Mouse (Mus musculus) midbrain, postnatal 0 days (tissue): Measurements from ENCODE around the gene E4f1. TPM values are rescaled to one million over a fixed set of nuclear protein-coding genes. Genes with fewer than 3 reads are reported as not detected.
A peak's percentile ranks its signal among the peaks of the same experiment; 100 is the strongest.

Source experiments
- ATAC-seq: fragments of 200-750 bp; cut with Nextera tagmentation; 2 replicates; pipeline ENCODE4 v1.8.0; 2017; ENCODE audit warnings: moderate number of reproducible peaks, mild to moderate bottlenecking, moderate TSS enrichment, moderate library complexity; ENCODE audit not compliant: low FRiP score
- DNase-seq: peaks from one replicate; pipeline ENCODE4 v3.0.0-alpha.2; 2015; ENCODE audit warnings: low spot score
- H3K27ac ChIP-seq: fragments of 300-500 bp; sonication (generic); 2 replicates; pipeline ENCODE4 v1.5.1; 2014; ENCODE audit warnings: low read depth, mild to moderate bottlenecking, low read length, mixed read lengths
- H3K27me3 ChIP-seq: fragments of 300-500 bp; sonication (generic); 2 replicates; pipeline ENCODE4 v1.6.1; 2014; ENCODE audit warnings: low read length, control low read depth, mixed read lengths; ENCODE audit not compliant: insufficient read depth
- H3K36me3 ChIP-seq: fragments of 300-500 bp; sonication (generic); 2 replicates; pipeline ENCODE4 v1.6.1; 2014; ENCODE audit warnings: low read length, control low read depth, mixed read lengths; ENCODE audit not compliant: insufficient read depth
- H3K4me1 ChIP-seq: fragments of 300-500 bp; sonication (generic); 2 replicates; pipeline ENCODE4 v1.6.1; 2014; ENCODE audit warnings: mild to moderate bottlenecking, control low read depth, antibody characterized with exemption, low read length, mixed read lengths; ENCODE audit not compliant: insufficient read depth
- H3K4me2 ChIP-seq: fragments of 300-500 bp; sonication (generic); 2 replicates; pipeline ENCODE4 v1.6.1; 2014; ENCODE audit warnings: low read depth, mild to moderate bottlenecking, low read length, mixed read lengths; ENCODE audit not compliant: poor library complexity, severe bottlenecking
- H3K4me3 ChIP-seq: fragments of 300-500 bp; sonication (generic); 2 replicates; pipeline ENCODE4 v1.5.1; 2014; ENCODE audit warnings: low read depth, mild to moderate bottlenecking, low read length, moderate library complexity
- H3K9ac ChIP-seq: fragments of 300-500 bp; sonication (generic); replicated peaks from 2 replicates; pipeline ENCODE4 v1.6.1; 2014; ENCODE audit warnings: mild to moderate bottlenecking, low read length, moderate library complexity, mixed read lengths; ENCODE audit not compliant: poor library complexity, severe bottlenecking
- H3K9me3 ChIP-seq: fragments of 300-500 bp; sonication (generic); 2 replicates; pipeline ENCODE4 v1.6.1; 2016; ENCODE audit warnings: low read length, control low read depth
- CTCF ChIP-seq: IDR thresholded peaks from 2 replicates; pipeline ENCODE4 v1.5.1; 2016; ENCODE audit warnings: antibody characterized with exemption, mild to moderate bottlenecking
- WGBS: fragments of 180-500 bp; shearing (Covaris S2); extraction: QIAGEN DNeasy Blood & Tissue Kit; methylation state at CpG from one replicate; pipeline ENCODE4 v1.1.7; 2014; 5-methylcytosine and 5-hydroxymethylcytosine counted together
- polyA plus RNA-seq: library from polyadenylated mRNA; unstranded; fragments of >200 nt; fragmentation: Nextera tagmentation; extraction: Ambion mirVana; gene quantifications from 2 replicates; pipeline ENCODE4 v1.2.1, GENCODE M21; 2015
- total RNA-seq: library from RNA; depleted of rRNA; stranded (reverse); fragments of >200 nt; gene quantifications from 2 replicates; pipeline ENCODE4 v1.2.3, GENCODE M21; 2014; rRNA removed

E4f1 gene
- 35.1 and 38.0 TPM in 2 replicates for total RNA-seq
- 25.6 and 30.6 TPM in 2 replicates for polyA plus RNA-seq

DNA sequence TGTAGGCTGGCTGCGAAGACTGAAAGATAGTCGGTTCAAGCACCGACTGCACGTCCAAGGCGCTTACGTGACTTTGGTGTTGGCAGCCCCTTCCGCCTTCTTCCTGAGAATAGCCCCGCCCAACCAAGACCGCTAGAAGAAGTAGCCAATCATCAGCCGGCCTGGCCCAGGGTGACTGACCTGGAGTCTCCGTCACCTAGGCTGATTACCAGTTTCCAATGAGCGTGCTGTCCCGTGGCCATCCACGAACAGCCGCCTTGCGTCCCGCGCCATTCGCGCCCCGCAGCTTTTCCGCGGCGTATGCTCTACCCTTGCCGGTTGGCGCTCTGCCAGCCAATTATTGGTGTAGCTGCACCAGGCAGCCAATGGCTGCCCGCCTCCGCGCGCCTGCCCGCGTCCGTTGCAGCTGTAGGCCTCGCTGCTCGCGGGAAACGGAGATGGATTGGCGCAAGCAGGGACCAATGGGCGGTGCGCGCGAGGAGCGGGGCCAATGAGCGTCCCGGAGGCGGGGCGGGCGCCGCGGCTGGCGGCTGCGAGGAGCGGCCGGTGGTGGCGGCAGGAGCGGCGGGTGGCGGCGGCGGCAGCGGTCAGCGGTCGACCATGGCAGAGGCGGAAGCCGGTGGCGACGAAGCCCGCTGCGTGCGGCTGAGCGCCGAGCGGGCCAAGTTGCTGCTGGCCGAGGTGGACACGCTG, at the start of gene E4f1, which contains the start of gene Pgp:
Gene E4f1, minus strand, starts transcription at position 404 of the 693 bp plus-strand sequence.
Gene Pgp, plus strand, starts transcription at position 483 of the 693 bp plus-strand sequence.
- peak within 1 kb of the TSS; percentile 81 for H3K4me3 ChIP-seq
- peak within 1 kb of the TSS; percentile 86 for H3K9ac ChIP-seq
- TF ChIP-seq CTCF = no peak
- WGBS = under 1% methylated on average over 67 of the region's 75 CpGs
- peak; percentile 95 for ATAC-seq
- peak; percentile 99 for DNase-seq
- H3K27me3 ChIP-seq = no peaks in the 10 kb centered on the region
- H3K4me1 ChIP-seq = peaks cover 17% of the 10 kb centered on the region
- peak within 1 kb of the TSS; percentile 99 for H3K4me2 ChIP-seq
- H3K9me3 ChIP-seq = no peaks in the 10 kb centered on the region
- H3K27ac ChIP-seq = peak within 1 kb of the TSS; percentile 85
- peaks cover 13% of the 10 kb centered on the region for H3K36me3 ChIP-seq

DNA sequence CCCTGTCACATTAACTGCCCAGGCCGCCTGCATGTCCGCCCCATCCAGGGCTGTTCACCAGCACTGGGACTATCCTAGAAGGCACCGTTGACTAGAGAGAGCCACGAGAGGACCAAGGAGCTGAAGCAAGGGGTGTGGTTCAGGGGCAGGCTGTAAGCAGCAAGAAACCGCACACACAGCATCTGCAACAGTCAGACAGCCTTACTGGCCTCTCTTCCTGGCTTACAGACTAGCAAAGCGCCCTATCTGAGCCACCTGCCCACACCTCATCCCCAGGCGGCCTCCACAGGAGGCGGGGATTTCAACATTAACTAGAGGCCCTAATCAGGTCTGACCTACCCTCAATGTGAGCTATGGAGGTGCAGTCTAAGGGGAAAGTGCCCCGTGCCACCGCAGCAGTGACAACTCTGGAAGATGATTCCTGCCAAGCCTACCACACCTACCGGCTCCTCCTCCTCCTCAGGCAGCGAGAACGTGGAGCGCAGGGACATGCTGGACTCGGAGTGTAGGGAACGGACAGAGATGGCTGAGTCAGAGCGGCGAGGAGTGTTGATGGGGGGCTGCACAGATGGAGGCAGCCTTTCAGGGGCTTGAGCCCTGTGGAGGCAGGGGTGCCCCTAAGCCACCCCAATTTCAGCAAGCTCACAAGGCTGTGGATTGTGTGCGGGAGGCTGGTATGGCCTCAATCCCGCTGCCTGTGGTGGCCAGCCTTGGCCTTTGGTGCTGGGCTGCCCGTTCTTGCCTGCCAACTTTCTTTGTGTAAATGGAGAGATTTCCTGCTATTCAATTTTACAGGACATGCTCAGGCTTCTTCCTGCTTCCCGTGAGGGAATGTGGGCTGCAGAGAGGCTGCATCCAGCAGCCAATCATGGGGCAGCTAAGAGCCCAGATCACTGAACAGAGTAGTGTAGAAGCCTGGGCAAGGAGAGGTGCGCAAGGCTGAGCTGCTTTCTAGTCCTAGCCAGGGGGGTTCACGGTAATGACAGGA, 44.5 kb upstream of the E4f1 start:
- ATAC-seq = no peak
- H3K27ac ChIP-seq = no peak overlapping the region

GRCm38 (mm10) chr17:24513609-24514008, 43.5 kb upstream of the E4f1 start:
- Histone ChIP-seq H3K9ac (no peak overlapping the region; the same call in 1 of the 2 replicates), H3K36me3 (peaks cover 77% of the 10 kb centered on the region), H3K4me1 (no peaks in the 10 kb centered on the region), H3K27me3 (no peaks in the 10 kb centered on the region), H3K27ac (no peak overlapping the region), H3K4me3 (no peak overlapping the region), H3K9me3 (no peaks in the 10 kb centered on the region), H3K4me2 (no peak overlapping the region)
- DNase-seq (peak; percentile 75), ATAC-seq (no peak)
- TF ChIP-seq CTCF = peak; percentile 85
- 49% methylated on average over 5 of the region's 5 CpGs for WGBS

More for the DNA sequence above, 44.5 kb upstream of the E4f1 start:
- H3K27me3 ChIP-seq = no peaks in the 10 kb centered on the region
- no peak overlapping the region for H3K4me3 ChIP-seq
- no peak for DNase-seq
- 85% methylated on average over 23 of the region's 24 CpGs for WGBS
- peaks cover 77% of the 10 kb centered on the region for H3K36me3 ChIP-seq
- no peak overlapping the region for H3K9ac ChIP-seq
- H3K4me1 ChIP-seq = no peaks in the 10 kb centered on the region
- no peaks in the 10 kb centered on the region for H3K9me3 ChIP-seq
- H3K4me2 ChIP-seq = no peak overlapping the region
- TF ChIP-seq CTCF = no peak

GRCm38 (mm10) chr17:24507806-24508460, 37.8 kb upstream of the E4f1 start:
- DNase-seq (no peak), ATAC-seq (no peak)
- Histone ChIP-seq H3K36me3 (peaks cover 87% of the 10 kb centered on the region), H3K4me1 (no peaks in the 10 kb centered on the region), H3K4me3 (no peak overlapping the region), H3K27ac (no peak overlapping the region), H3K9me3 (no peaks in the 10 kb centered on the region), H3K4me2 (no peak overlapping the region), H3K27me3 (no peaks in the 10 kb centered on the region), H3K9ac (no peak overlapping the region)
- TF ChIP-seq CTCF = no peak
- WGBS = 76% methylated on average over 12 of the region's 12 CpGs

DNA sequence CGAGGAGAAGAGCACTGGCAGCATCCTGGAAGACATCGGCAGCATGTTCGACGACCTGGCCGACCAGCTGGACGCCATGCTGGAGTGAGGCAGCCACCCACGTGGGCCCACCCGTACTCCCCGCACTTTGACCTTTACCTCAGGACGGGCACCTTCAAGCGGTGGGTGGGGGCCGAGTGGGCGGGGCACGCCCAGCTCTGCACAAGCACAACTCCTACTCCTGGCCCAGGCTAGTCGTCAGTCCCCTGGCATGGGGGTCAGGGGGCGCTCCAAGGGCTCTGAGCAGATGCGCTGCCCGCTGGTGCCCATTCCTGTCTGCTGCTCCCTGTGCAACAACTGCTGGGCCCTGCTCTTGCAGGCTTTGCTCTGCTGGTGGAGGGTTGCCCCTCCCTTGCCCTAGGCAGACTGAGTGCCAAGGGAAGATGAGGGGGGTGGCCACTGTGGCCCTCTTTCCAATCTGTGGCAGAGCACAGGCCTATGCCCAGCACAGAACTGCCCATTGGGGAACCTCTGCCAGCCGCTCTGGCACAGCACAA, 37.1 kb upstream of the E4f1 start:
- peaks cover 94% of the 10 kb centered on the region for H3K36me3 ChIP-seq
- no peaks in the 10 kb centered on the region for H3K9me3 ChIP-seq
- DNase-seq (peak; percentile 15), ATAC-seq (no peak)
- TF ChIP-seq CTCF = no peak
- H3K4me2 ChIP-seq = no peak overlapping the region
- no peaks in the 10 kb centered on the region for H3K27me3 ChIP-seq
- H3K27ac ChIP-seq = peak overlapping the region; percentile 65
- H3K9ac ChIP-seq = no peak overlapping the region
- no peaks in the 10 kb centered on the region for H3K4me1 ChIP-seq
- no peak overlapping the region for H3K4me3 ChIP-seq
- WGBS = 44% methylated on average over 19 of the region's 19 CpGs
